Mouse (Mus musculus): ENCODE measurements around the gene Iqce.
A peak's percentile ranks its signal among the peaks of the same experiment; 100 is the strongest.
"Not testable (repeated sequence)": the region's sequence is repeated elsewhere in the genome, so short reads cannot be mapped to it uniquely, and the experiment has no call there.

Iqce gene

DNA sequence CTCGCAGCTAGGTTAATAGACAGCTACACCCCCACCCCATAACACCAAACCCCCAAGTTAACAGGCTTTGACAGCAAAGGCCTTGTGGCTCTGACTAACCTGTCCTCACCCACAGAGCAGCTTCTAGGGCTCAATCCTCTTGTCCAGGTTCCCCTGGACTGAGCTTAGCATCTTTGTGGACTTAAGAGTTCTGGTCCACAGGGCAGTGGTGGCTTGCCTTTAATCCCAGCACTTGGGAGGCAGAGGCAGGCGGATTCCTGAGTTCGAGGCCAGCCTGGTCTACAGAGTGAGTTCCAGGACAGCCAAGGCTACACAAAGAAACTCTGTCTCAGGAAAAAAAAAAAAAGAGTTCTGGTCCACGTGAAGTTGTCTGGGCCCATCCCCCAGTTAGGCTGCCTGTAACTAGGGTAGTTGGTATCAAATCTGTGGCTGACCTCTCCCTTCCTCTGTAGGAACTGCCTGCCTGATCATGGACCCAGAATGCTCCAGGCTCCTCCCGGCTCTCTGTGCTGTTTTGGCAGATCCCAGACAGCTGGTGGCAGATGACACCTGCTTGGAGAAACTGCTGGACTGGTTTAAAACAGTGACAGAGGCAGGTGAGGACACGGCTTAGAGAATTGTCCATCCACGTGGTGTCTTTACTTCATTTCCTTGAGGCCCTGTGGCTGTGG, 3.5 kb upstream of the Iqce start:
- DNase-seq (ENCODE audit: low read depth in 1 of 2, low spot score in 2 of 2): no peak

DNA sequence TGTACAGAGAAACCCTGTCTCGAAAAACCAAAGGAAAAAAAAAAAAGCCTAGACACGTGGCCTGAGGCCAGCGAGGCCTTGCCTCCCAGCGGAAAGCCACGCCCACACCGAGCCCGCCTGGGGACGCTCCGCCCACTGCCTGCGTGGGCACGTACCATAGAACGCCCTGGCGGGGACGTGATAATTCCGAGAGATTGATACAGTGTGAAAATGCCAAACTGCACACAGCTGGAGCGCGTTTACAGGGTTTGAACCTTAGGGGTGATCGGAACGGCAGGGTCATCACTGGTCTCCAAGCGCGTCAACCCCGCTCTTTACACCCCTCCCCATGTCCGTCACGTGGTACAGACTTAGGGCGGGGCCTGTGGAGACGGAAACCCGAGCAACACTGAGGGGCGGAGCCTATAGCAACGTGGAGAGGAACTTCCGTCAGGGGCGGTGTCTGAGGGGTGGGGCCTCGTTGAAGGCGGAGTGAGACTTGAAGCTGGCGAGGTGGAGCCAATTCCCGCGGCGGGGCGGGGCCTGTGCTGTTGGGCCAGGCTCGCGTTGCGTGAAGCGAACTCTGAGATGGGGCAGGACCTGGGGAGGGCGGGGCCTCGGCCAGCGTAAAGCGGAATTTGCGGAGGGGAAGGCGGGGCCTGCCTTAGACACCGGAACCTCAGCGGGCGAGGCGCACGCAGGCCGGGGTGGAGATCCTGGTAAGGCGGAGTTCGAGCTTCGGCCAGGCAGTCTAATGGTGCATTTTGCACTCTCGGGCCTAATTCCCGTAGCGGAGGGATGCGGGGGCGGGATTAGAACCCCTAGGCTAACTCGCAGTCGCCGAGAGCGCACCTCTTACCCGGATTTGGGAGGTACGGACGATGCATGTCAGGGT, 2.4 kb upstream of the Iqce start, which contains the start of gene Brat1:
Gene Brat1, plus strand, starts transcription at position 634 of the 874 bp plus-strand sequence.
- peak; percentile 100 for DNase-seq (ENCODE audit: low read depth in 1 of 2, low spot score in 2 of 2)

GRCm38 (mm10) chr5:140703480-140704377, 1.6 kb upstream of the Iqce start:
- DNase-seq (ENCODE audit: low read depth in 1 of 2, low spot score in 2 of 2): no peak

- no peak for DNase-seq (ENCODE audit: low read depth in 1 of 2, low spot score in 2 of 2)
Observed at GRCm38 (mm10) chr5:140702618-140703175, 519 bp upstream of the Iqce start.

- no peak for DNase-seq (ENCODE audit: low read depth in 1 of 2, low spot score in 2 of 2)
Observed at GRCm38 (mm10) chr5:140701661-140702060, 517 bp downstream of the Iqce start.

- DNase-seq (ENCODE audit: low read depth in 1 of 2, low spot score in 2 of 2): no peak
Observed at GRCm38 (mm10) chr5:140699776-140700175, 2.4 kb downstream of the Iqce start.

GRCm38 (mm10) chr5:140695987-140696386, 6.2 kb downstream of the Iqce start:
- no peak for DNase-seq (ENCODE audit: low read depth in 1 of 2, low spot score in 2 of 2)

DNA sequence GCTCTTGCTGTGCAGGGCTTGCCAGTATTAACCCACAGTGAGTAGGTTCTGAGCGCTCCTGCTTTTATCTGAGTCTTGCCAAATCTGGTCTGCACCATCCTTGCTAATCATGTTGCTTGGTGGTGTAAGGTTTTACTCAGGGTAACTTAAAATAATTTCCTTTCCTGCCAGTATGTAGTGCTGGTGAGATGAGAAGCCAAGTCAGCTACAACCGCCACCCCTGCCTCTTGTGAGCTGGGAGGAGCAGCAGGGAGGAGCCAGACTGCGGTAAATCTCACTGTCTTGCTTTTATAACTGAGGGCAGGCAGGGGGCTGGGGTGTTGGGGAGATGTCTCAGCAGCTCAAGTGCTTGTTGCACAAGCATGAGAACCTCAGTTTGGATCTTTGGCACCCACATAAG, 13.7 kb downstream of the Iqce start:
- no peak for DNase-seq (ENCODE audit: low read depth in 1 of 2, low spot score in 2 of 2)

DNA sequence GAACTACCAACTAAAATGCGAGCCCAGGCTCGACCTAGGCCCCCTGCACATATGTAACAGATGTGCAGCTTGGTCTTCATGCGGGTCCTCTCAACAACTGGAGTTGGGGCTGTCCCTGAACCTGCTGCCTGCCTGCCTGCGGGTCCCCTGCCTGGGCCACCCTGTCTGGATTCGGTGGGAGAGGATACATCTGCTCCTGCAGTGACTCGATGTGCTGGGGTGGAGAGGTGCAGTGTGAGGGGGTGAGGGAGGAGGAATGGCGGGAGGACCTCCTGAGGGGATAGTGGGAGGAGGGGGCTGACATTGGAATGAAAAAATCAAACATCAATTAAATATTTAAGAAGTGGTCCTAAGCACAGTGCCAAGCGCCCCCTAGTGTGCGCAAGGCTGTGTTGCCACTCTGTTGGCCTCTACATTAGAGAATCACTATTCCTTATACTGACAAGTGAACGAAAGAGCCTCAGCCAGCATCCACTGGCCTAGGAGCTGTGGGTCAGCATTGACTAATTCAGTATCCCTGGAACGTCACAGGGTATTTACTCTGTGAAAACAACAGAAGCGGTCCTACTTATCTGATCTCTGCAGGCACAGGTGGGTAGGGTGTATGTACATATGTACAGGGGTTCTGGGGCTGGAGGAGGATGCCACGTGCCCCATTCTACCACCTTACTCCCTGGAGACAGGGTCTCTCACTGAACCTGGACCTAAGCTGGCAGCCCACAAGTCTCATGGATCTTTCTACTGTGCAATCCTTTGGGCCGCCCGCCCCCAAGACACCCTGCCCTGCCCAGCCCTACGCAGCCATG, 17.6 kb downstream of the Iqce start:
- peak in 1 of 2 experiments; percentile 16 for DNase-seq (ENCODE audit: low read depth in 1 of 2, low spot score in 2 of 2)

GRCm38 (mm10) chr5:140682113-140682512, 20.1 kb downstream of the Iqce start:
- DNase-seq (ENCODE audit: low read depth in 1 of 2, low spot score in 2 of 2): no peak

GRCm38 (mm10) chr5:140680950-140681349, 21.2 kb downstream of the Iqce start:
- DNase-seq (ENCODE audit: low read depth in 1 of 2, low spot score in 2 of 2): no peak

- no peak for DNase-seq (ENCODE audit: low read depth in 1 of 2, low spot score in 2 of 2)
Observed at GRCm38 (mm10) chr5:140680051-140680450, 22.1 kb downstream of the Iqce start.

DNA sequence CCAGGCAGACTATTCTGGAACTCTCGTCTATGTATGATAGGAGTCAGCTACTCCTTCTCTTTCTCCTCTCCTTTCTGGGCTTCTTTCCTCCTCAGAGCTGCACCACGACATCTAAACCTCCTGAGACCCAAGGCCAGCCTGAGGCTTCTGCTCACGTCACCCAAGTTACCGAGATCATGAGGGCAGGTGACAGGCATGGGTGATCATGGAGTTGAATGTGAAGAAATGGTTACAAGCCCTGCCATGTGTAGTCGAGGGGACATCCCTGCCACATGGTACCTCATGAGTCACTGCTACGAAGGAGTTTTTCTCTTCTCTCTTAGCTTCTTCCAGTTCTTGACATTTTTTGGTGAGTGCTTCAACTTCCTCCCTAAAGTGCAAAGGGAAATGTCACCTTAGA, 25.0 kb downstream of the Iqce start:
- no peak for DNase-seq (ENCODE audit: low read depth in 1 of 2, low spot score in 2 of 2)

- DNase-seq (ENCODE audit: low read depth in 1 of 2, low spot score in 2 of 2): no peak
Observed at GRCm38 (mm10) chr5:140675640-140676039, 26.5 kb downstream of the Iqce start.

GRCm38 (mm10) chr5:140675079-140675478, 27.1 kb downstream of the Iqce start:
- DNase-seq (ENCODE audit: low read depth in 1 of 2, low spot score in 2 of 2): no peak

DNA sequence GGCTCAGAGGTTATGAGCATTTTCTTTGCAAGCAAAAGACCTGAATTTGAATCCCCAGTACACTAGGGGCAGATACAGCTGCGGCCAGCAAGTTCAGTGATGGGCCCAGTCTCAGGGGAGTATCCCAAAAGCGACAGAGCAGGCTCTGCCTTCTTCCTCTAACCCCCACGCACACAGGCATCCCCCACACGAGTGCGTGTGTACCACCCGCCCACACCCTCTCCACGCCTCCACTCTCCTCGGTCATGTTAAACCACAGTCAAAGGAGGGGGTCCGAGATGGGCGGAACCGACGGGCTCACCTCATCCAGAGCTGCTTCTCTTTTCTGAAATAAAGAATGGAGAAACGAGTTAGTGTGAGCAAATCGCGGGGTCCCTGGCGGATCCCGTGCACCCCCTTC, 28.1 kb downstream of the Iqce start:
- no peak for DNase-seq (ENCODE audit: low read depth in 1 of 2, low spot score in 2 of 2)

GRCm38 (mm10) chr5:140672603-140673002, 29.6 kb downstream of the Iqce start:
- not testable (repeated sequence) for DNase-seq (ENCODE audit: low read depth in 1 of 2, low spot score in 2 of 2)

- DNase-seq (ENCODE audit: low read depth in 1 of 2, low spot score in 2 of 2): no peak
Observed at GRCm38 (mm10) chr5:140672115-140672514, 30.1 kb downstream of the Iqce start.

DNA sequence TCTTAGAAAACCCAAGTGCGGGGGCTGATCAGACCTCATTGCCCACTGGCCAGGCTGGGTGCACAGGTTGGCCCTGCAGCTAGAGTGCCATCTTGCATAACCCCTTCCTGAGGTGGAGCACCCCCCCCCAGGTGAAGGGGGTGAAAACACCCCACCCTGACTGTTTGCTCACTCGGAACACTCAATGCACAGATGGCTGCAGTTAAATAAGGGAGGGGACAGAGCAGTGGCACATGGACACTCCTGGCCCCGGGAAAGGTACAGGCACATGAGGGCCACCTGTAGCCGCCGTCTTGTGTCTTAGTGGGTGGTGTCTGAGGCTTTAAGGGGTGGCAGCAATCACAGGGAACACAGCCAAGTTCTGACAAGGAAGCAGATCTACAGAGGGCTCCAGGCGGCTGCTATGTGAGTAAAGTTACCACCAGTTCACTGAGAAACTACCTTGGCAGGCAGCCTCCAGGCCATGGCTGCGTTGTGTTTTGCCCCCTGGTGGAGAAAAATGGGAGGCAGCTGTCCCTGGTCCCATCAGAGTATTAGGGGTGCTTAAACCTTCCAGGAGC, 38.5 kb downstream of the Iqce start:
- DNase-seq (ENCODE audit: low read depth in 1 of 2, low spot score in 2 of 2): peak in 1 of 2 experiments; percentile 38
